Mouse (Mus musculus): Measurements from ENCODE around the gene Fam110c.
"Not testable (repeated sequence)": the region's sequence is repeated elsewhere in the genome, so short reads cannot be mapped to it uniquely, and the experiment has no call there.

Fam110c gene

GRCm38 (mm10) chr12:31073412-31074354, at the start of gene Fam110c:
Gene Fam110c, plus strand, starts transcription at chr12:31073861.
- DNase-seq (ENCODE audit: low spot score) = peak; percentile 68

GRCm38 (mm10) chr12:31026423-31026822, 47.2 kb upstream of the Fam110c start:
- no peak for DNase-seq (ENCODE audit: low spot score)

- DNase-seq (ENCODE audit: low spot score) = no peak
Measured at GRCm38 (mm10) chr12:31052066-31052465, 21.6 kb upstream of the Fam110c start.

- no peak for DNase-seq (ENCODE audit: low spot score)
Measured at GRCm38 (mm10) chr12:31056291-31056864, 17.3 kb upstream of the Fam110c start.

GRCm38 (mm10) chr12:31059393-31059853, 14.2 kb upstream of the Fam110c start:
- peak; percentile 38 for DNase-seq (ENCODE audit: low spot score)

GRCm38 (mm10) chr12:31060245-31060644, 13.4 kb upstream of the Fam110c start:
- no peak for DNase-seq (ENCODE audit: low spot score)

GRCm38 (mm10) chr12:31071222-31071621, 2.4 kb upstream of the Fam110c start:
- DNase-seq (ENCODE audit: low spot score) = no peak

- not testable (repeated sequence) for DNase-seq (ENCODE audit: low spot score)
Measured at GRCm38 (mm10) chr12:31074355-31074786, 710 bp downstream of the Fam110c start.

- DNase-seq (ENCODE audit: low spot score) = peak; percentile 23
Measured at GRCm38 (mm10) chr12:31074839-31075538, 1.3 kb downstream of the Fam110c start.

- no peak for DNase-seq (ENCODE audit: low spot score)
Measured at GRCm38 (mm10) chr12:31077020-31077419, 3.4 kb downstream of the Fam110c start.

- no peak for DNase-seq (ENCODE audit: low spot score)
Measured at GRCm38 (mm10) chr12:31078030-31078429, 4.4 kb downstream of the Fam110c start.

- DNase-seq (ENCODE audit: low spot score) = no peak
Measured at GRCm38 (mm10) chr12:31080352-31080751, 6.7 kb downstream of the Fam110c start.

GRCm38 (mm10) chr12:31080890-31081554, 7.4 kb downstream of the Fam110c start:
- no peak for DNase-seq (ENCODE audit: low spot score)

- no peak for DNase-seq (ENCODE audit: low spot score)
Measured at GRCm38 (mm10) chr12:31083007-31083406, 9.3 kb downstream of the Fam110c start.

- peak; percentile 27 for DNase-seq (ENCODE audit: low spot score)
Measured at GRCm38 (mm10) chr12:31083407-31083806, 9.7 kb downstream of the Fam110c start.

- DNase-seq (ENCODE audit: low spot score) = no peak
Measured at GRCm38 (mm10) chr12:31087060-31087459, 13.4 kb downstream of the Fam110c start.

- DNase-seq (ENCODE audit: low spot score) = no peak
Measured at GRCm38 (mm10) chr12:31090401-31090800, 16.7 kb downstream of the Fam110c start.

- no peak for DNase-seq (ENCODE audit: low spot score)
Measured at GRCm38 (mm10) chr12:31090882-31091640, 17.4 kb downstream of the Fam110c start.

GRCm38 (mm10) chr12:31092481-31092880, 18.8 kb downstream of the Fam110c start:
- no peak for DNase-seq (ENCODE audit: low spot score)

GRCm38 (mm10) chr12:31097185-31097584, 23.5 kb downstream of the Fam110c start:
- peak; percentile 0 for DNase-seq (ENCODE audit: low spot score)

- DNase-seq (ENCODE audit: low spot score) = no peak
Measured at GRCm38 (mm10) chr12:31101190-31101589, 27.5 kb downstream of the Fam110c start.

All from urinary bladder, postnatal 25 days (tissue).